Comparison of ENCODE assay signal across 26 mouse cellular contexts in the genomic region with DNA sequence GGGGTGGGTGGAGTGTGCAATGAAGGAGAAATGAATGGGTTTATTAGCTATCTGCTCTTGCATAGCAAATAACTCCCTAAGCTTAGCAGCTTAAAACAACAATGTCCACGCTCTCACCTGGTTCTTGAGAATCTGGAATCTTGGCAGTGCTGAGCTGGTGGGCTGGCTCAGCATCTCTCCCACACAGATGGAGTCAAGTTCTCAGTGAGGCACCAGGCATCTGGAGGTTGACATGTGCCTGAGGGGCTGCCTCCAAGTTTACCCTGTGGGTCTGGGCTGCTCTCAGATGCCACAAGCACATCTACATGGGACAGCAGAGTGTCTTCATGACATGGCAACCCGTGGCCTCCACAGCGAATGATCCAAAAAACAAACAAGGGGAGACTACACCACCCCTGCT.
DNase-seq lines count a peak whose midpoint lies in the region; ATAC-seq lines count a peak whose summit lies in the region.
"Had no signal": no experiment of that assay in that cellular context is flagged by ENCODE, and none has a peak within 500 bp of the region (broad histone marks: within the 10 kb centered on the region; RNA-seq: fewer than 3 reads in every experiment).

No protein-coding gene starts in this region.

- no peaks in the 10 kb centered on the region for H3K9me3 ChIP-seq in embryonic facial prominence, embryonic 14.5 days (ENCODE audit: control insufficient read depth, low read length)
- no peaks in the 10 kb centered on the region for H3K9me3 ChIP-seq in embryonic facial prominence, embryonic 10.5 days
- no peaks in the 10 kb centered on the region for H3K9me3 ChIP-seq in lung, embryonic 16.5 days (ENCODE audit: control insufficient read depth, low read length)
- H3K9me3 ChIP-seq: embryonic facial prominence, embryonic 12.5 days; forebrain, embryonic 12.5 days; G1E; hindbrain, embryonic 12.5 days; limb, embryonic 13.5 days; liver, embryonic 15.5 days had no signal

- no peak overlapping the region for H3K9ac ChIP-seq in embryonic facial prominence, embryonic 14.5 days (ENCODE audit: low read depth, low read length)
- no peak overlapping the region for H3K9ac ChIP-seq in lung, embryonic 16.5 days (ENCODE audit: low read length)
- H3K9ac ChIP-seq: embryonic facial prominence, embryonic 12.5 days; forebrain, embryonic 12.5 days; hindbrain, embryonic 12.5 days; limb, embryonic 13.5 days; liver, embryonic 15.5 days had no signal

- H3K4me2 ChIP-seq in embryonic facial prominence, embryonic 14.5 days (ENCODE audit: low read depth, low read length): no peak overlapping the region
- H3K4me2 ChIP-seq in lung, embryonic 16.5 days (ENCODE audit: low read depth, low read length): no peak overlapping the region
- H3K4me2 ChIP-seq: embryonic facial prominence, embryonic 12.5 days; forebrain, embryonic 12.5 days; hindbrain, embryonic 12.5 days; limb, embryonic 13.5 days; liver, embryonic 15.5 days had no signal

- H3K36me3 ChIP-seq in embryonic facial prominence, embryonic 14.5 days (ENCODE audit: control insufficient read depth, insufficient read depth, low read length): no peaks in the 10 kb centered on the region
- no peaks in the 10 kb centered on the region for H3K36me3 ChIP-seq in embryonic facial prominence, embryonic 10.5 days (replicated peaks)
- no peaks in the 10 kb centered on the region for H3K36me3 ChIP-seq in lung, embryonic 16.5 days (ENCODE audit: control insufficient read depth, insufficient read depth, low read length)
- H3K36me3 ChIP-seq: embryonic facial prominence, embryonic 12.5 days; forebrain, embryonic 12.5 days; G1E; hindbrain, embryonic 12.5 days; limb, embryonic 13.5 days; liver, embryonic 15.5 days had no signal

- H3K27ac ChIP-seq in embryonic facial prominence, embryonic 14.5 days (replicated peaks; ENCODE audit: low read depth, low read length): no peak overlapping the region
- no peak overlapping the region for H3K27ac ChIP-seq in embryonic facial prominence, embryonic 10.5 days (replicated peaks)
- H3K27ac ChIP-seq in lung, embryonic 16.5 days (ENCODE audit: low read length): no peak overlapping the region
- H3K27ac ChIP-seq: embryonic facial prominence, embryonic 12.5 days; forebrain, embryonic 12.5 days; gastrocnemius, adult 2 months; hindbrain, embryonic 12.5 days; limb, embryonic 13.5 days; liver, embryonic 15.5 days had no signal

- peaks cover 5% of the 10 kb centered on the region for H3K4me1 ChIP-seq in embryonic facial prominence, embryonic 14.5 days (ENCODE audit: control insufficient read depth, insufficient read depth, low read length)
- peaks cover 3% of the 10 kb centered on the region; the same call in 1 of the 2 replicates for H3K4me1 ChIP-seq in embryonic facial prominence, embryonic 10.5 days
- peaks cover 4% of the 10 kb centered on the region; the same call in 1 of the 2 replicates for H3K4me1 ChIP-seq in lung, embryonic 16.5 days (replicated peaks; ENCODE audit: control insufficient read depth, insufficient read depth, low read length)
- H3K4me1 ChIP-seq: embryonic facial prominence, embryonic 12.5 days had no signal

- H3K27me3 ChIP-seq in embryonic facial prominence, embryonic 14.5 days (replicated peaks; ENCODE audit: control insufficient read depth, insufficient read depth, low read length): no peaks in the 10 kb centered on the region
- H3K27me3 ChIP-seq in embryonic facial prominence, embryonic 10.5 days (replicated peaks; ENCODE audit: low read depth, poor library complexity, severe bottlenecking): no peaks in the 10 kb centered on the region
- no peaks in the 10 kb centered on the region for H3K27me3 ChIP-seq in lung, embryonic 16.5 days (ENCODE audit: control insufficient read depth, insufficient read depth, low read depth, low read length)
- H3K27me3 ChIP-seq: CH12.LX; embryonic facial prominence, embryonic 12.5 days; forebrain, embryonic 12.5 days; hindbrain, embryonic 12.5 days; limb, embryonic 13.5 days; liver, embryonic 15.5 days; Patski had no signal

- intact Hi-C loops in left cerebral cortex, postnatal 10 days (cut with DNase I): no loop called here

- peak; percentile 48; the same call in 1 of the 2 replicates for ATAC-seq in embryonic facial prominence, embryonic 14.5 days (ENCODE audit: low read depth)
- peak; percentile 63 for ATAC-seq in lung, embryonic 16.5 days (ENCODE audit: low read depth)
- ATAC-seq: intestine, postnatal 0 days; Patski had no signal

- peak; percentile 59 for DNase-seq in embryonic facial prominence, embryonic 14.5 days (ENCODE audit: low spot score)
- no peak for DNase-seq in embryonic facial prominence, embryonic 10.5 days (ENCODE audit: low spot score)
- peak; percentile 29 to 36 for DNase-seq in left cerebral cortex, adult 18-20 months (ENCODE audit: low spot score in 2 of 2)
- no peak for DNase-seq in left cerebral cortex, postnatal 10 days (ENCODE audit: extremely low spot score in 1 of 2, low spot score in 2 of 2)
- DNase-seq in lung, postnatal 14 days: no peak
- DNase-seq in brain, adult 2 months (ENCODE audit: low read depth, low spot score): peak; percentile 42
- DNase-seq: adrenal gland, postnatal 36 days; B cell, adult 2 months; cerebellum, adult 8-10 months; gastrocnemius, adult 2 months; kidney, postnatal 36 days; layer of hippocampus, adult 9-11 months; lung, postnatal 4 days; midbrain, embryonic 14.5 days; thymus, adult 18-20 months had no signal

- H3K4me3 ChIP-seq in embryonic facial prominence, embryonic 14.5 days (ENCODE audit: low read depth, low read length): no peak overlapping the region
- H3K4me3 ChIP-seq in embryonic facial prominence, embryonic 10.5 days: no peak overlapping the region
- H3K4me3 ChIP-seq in lung, embryonic 16.5 days (ENCODE audit: low read length): no peak overlapping the region
- H3K4me3 ChIP-seq: embryonic facial prominence, embryonic 12.5 days; erythroblast, embryonic 14.5 days; forebrain, embryonic 12.5 days; gastrocnemius, adult 2 months; hindbrain, embryonic 12.5 days; limb, embryonic 13.5 days; liver, embryonic 15.5 days had no signal

- WGBS in embryonic facial prominence, embryonic 14.5 days: 74% methylated on average over 3 of the region's 3 CpGs
- WGBS in embryonic facial prominence, embryonic 10.5 days: 82% methylated on average over 3 of the region's 3 CpGs
- whole genome bisulfite sequencing in lung, embryonic 16.5 days: 60% methylated on average over 3 of the region's 3 CpGs

Comparison
In these comparisons a context has a peak if more than half of its experiments do, and no peak if none do; other contexts are left out.
1. DNase-seq: peak in embryonic facial prominence, embryonic 14.5 days (single experiment), left cerebral cortex, adult 18-20 months (2 of 2) and brain, adult 2 months (single experiment); none in embryonic facial prominence, embryonic 10.5 days (single experiment), left cerebral cortex, postnatal 10 days (0 of 2) and lung, postnatal 14 days (single experiment).